Comparison of ENCODE assay signal across 7 mouse cellular contexts in genomic region chr2:59286247-59286646, GRCm38 (mm10).
DNase-seq lines count a peak whose midpoint lies in the region.

No protein-coding gene starts in this region.

- DNase-seq in Muller cell, postnatal 12 days (ENCODE audit: inconsistent ontology term): peak; percentile 94
- peak; percentile 78 for DNase-seq in adrenal gland, postnatal 14 days
- peak; percentile 44 to 53 for DNase-seq in frontal cortex, postnatal 14 days (ENCODE audit: low spot score in 2 of 2)
- DNase-seq in heart, postnatal 14 days: peak; percentile 77 to 84
- peak; percentile 58 to 69 for DNase-seq in left cerebral cortex, postnatal 10 days (ENCODE audit: extremely low spot score in 1 of 2, low spot score in 2 of 2)
- DNase-seq in right cerebral cortex, postnatal 14 days: peak; percentile 60
- DNase-seq in MN1 (ENCODE audit: low spot score): no peak

- intact Hi-C loops in heart, postnatal 14 days (cut with DNase I): loop anchor here (5.0 kb wide), 2 partner anchors 59 to 124 kb away; partner anchors contain the start of genes Ccdc148 and Pkp4
- intact Hi-C loops in left cerebral cortex, postnatal 10 days (cut with DNase I): no loop called here
